Mouse (Mus musculus) hindbrain, embryonic 16.5 days (tissue): ENCODE measurements around the gene Elavl4. TPM values are rescaled to one million over a fixed set of nuclear protein-coding genes. Genes with fewer than 3 reads are reported as not detected.
A peak's percentile ranks its signal among the peaks of the same experiment; 100 is the strongest.

ENCODE experiments used
- ATAC-seq: fragments of 200-750 bp; cut with Nextera tagmentation; 2 replicates; pipeline ENCODE4 v1.8.0; 2017; ENCODE audit warnings: moderate TSS enrichment, moderate library complexity
- H3K27ac ChIP-seq: fragments of 300-500 bp; sonication (generic); 2 replicates; pipeline ENCODE4 v1.5.1; 2014; ENCODE audit warnings: low read depth, mild to moderate bottlenecking, control low read depth, low read length, moderate library complexity
- H3K27me3 ChIP-seq: fragments of 300-500 bp; sonication (generic); replicated peaks from 2 replicates; pipeline ENCODE4 v1.6.1; 2014; ENCODE audit warnings: low read length; ENCODE audit not compliant: control insufficient read depth, insufficient read depth
- H3K36me3 ChIP-seq: fragments of 300-500 bp; sonication (generic); 2 replicates; pipeline ENCODE4 v1.6.1; 2014; ENCODE audit warnings: mild to moderate bottlenecking, low read length, moderate library complexity, mixed read lengths; ENCODE audit not compliant: control insufficient read depth, insufficient read depth
- H3K4me1 ChIP-seq: fragments of 300-500 bp; sonication (generic); 2 replicates; pipeline ENCODE4 v1.6.1; 2014; ENCODE audit warnings: low read depth, low read length; ENCODE audit not compliant: control insufficient read depth, insufficient read depth
- H3K4me2 ChIP-seq: fragments of 300-500 bp; sonication (generic); 2 replicates; pipeline ENCODE4 v1.6.1; 2014; ENCODE audit warnings: mild to moderate bottlenecking, low read length, control low read depth, moderate library complexity
- H3K4me3 ChIP-seq: fragments of 300-500 bp; sonication (generic); 2 replicates; pipeline ENCODE4 v1.5.1; 2014; ENCODE audit warnings: mild to moderate bottlenecking, low read length, control low read depth, moderate library complexity
- H3K9ac ChIP-seq: fragments of 300-500 bp; sonication (generic); 2 replicates; pipeline ENCODE4 v1.6.1; 2014; ENCODE audit warnings: low read depth, mild to moderate bottlenecking, control low read depth, low read length, moderate library complexity
- H3K9me3 ChIP-seq: fragments of 300-500 bp; sonication (generic); 2 replicates; pipeline ENCODE4 v1.6.1; 2014; ENCODE audit warnings: mild to moderate bottlenecking, low read length, moderate library complexity; ENCODE audit not compliant: control insufficient read depth
- WGBS: fragments of 180-500 bp; shearing (Covaris S2); extraction: QIAGEN DNeasy Blood & Tissue Kit; methylation state at CpG from one replicate; pipeline ENCODE4 v1.1.7; 2014; 5-methylcytosine and 5-hydroxymethylcytosine counted together
- polyA plus RNA-seq: library from polyadenylated mRNA; unstranded; fragments of >200 nt; fragmentation: Nextera tagmentation; extraction: Ambion mirVana; gene quantifications from 2 replicates; pipeline ENCODE4 v1.2.1, GENCODE M21; 2015

Elavl4 gene
- polyA plus RNA-seq, 1 experiment from 2014 or later: 334 TPM

GRCm38 (mm10) chr4:110306559-110306958 is 45.1 kb downstream of the Elavl4 start:
- H3K4me2 ChIP-seq: no peak overlapping the region
- no peak for ATAC-seq
- no peaks in the 10 kb centered on the region for H3K27me3 ChIP-seq
- WGBS: 62% methylated on average over 11 of the region's 11 CpGs
- no peak overlapping the region for H3K9ac ChIP-seq
- no peaks in the 10 kb centered on the region for H3K9me3 ChIP-seq
- H3K27ac ChIP-seq: no peak overlapping the region
- H3K36me3 ChIP-seq: no peaks in the 10 kb centered on the region
- no peaks in the 10 kb centered on the region for H3K4me1 ChIP-seq
- H3K4me3 ChIP-seq: no peak overlapping the region

- H3K4me2 ChIP-seq: no peak overlapping the region
- H3K36me3 ChIP-seq: no peaks in the 10 kb centered on the region
- no peak for ATAC-seq
- no peaks in the 10 kb centered on the region for H3K4me1 ChIP-seq
- no peak overlapping the region for H3K27ac ChIP-seq
- H3K9ac ChIP-seq: no peak overlapping the region
- H3K4me3 ChIP-seq: no peak overlapping the region
- no peaks in the 10 kb centered on the region for H3K9me3 ChIP-seq
- WGBS: 91% methylated on average over 3 of the region's 3 CpGs
- no peaks in the 10 kb centered on the region for H3K27me3 ChIP-seq
Measured at GRCm38 (mm10) chr4:110295793-110296192, 55.9 kb downstream of the Elavl4 start.

GRCm38 (mm10) chr4:110293238-110293637 is 58.5 kb downstream of the Elavl4 start:
- H3K27ac ChIP-seq: no peak overlapping the region
- no peak overlapping the region for H3K9ac ChIP-seq
- no peak for ATAC-seq

GRCm38 (mm10) chr4:110292471-110292870 is 59.2 kb downstream of the Elavl4 start:
- H3K9ac ChIP-seq: no peak overlapping the region
- ATAC-seq: peak; percentile 46; the same call in 1 of the 2 replicates
- H3K27ac ChIP-seq: no peak overlapping the region
- H3K27me3 ChIP-seq: no peaks in the 10 kb centered on the region
- H3K4me2 ChIP-seq: peak overlapping the region; percentile 13
- H3K4me1 ChIP-seq: no peaks in the 10 kb centered on the region; the same call in 1 of the 2 replicates
- WGBS: 37% methylated on average over 10 of the region's 10 CpGs
- H3K9me3 ChIP-seq: no peaks in the 10 kb centered on the region
- H3K4me3 ChIP-seq: no peak overlapping the region
- H3K36me3 ChIP-seq: no peaks in the 10 kb centered on the region

More at GRCm38 (mm10) chr4:110293238-110293637, 58.5 kb downstream of the Elavl4 start:
- no peak overlapping the region for H3K4me3 ChIP-seq
- H3K9me3 ChIP-seq: no peaks in the 10 kb centered on the region
- WGBS: 55% methylated on average over 5 of the region's 5 CpGs
- H3K4me2 ChIP-seq: no peak overlapping the region
- H3K27me3 ChIP-seq: no peaks in the 10 kb centered on the region
- no peaks in the 10 kb centered on the region for H3K36me3 ChIP-seq
- no peaks in the 10 kb centered on the region; the same call in 1 of the 2 replicates for H3K4me1 ChIP-seq

GRCm38 (mm10) chr4:110290544-110291095 is 61.1 kb downstream of the Elavl4 start:
- Histone ChIP-seq H3K27me3 (no peaks in the 10 kb centered on the region), H3K9ac (peak overlapping the region; percentile 49), H3K4me3 (peak overlapping the region; percentile 36), H3K36me3 (no peaks in the 10 kb centered on the region), H3K9me3 (no peaks in the 10 kb centered on the region), H3K27ac (peak overlapping the region; percentile 77), H3K4me1 (no peaks in the 10 kb centered on the region; the same call in 1 of the 2 replicates), H3K4me2 (peak overlapping the region; percentile 51)
- 39% methylated on average over 7 of the region's 7 CpGs for WGBS
- ATAC-seq: peak; percentile 37; the same call in 1 of the 2 replicates

- Histone ChIP-seq H3K36me3 (no peaks in the 10 kb centered on the region), H3K9ac (peak overlapping the region; percentile 49), H3K27me3 (no peaks in the 10 kb centered on the region), H3K4me2 (peak overlapping the region; percentile 51), H3K27ac (peak overlapping the region; percentile 77), H3K4me1 (no peaks in the 10 kb centered on the region; the same call in 1 of the 2 replicates), H3K9me3 (no peaks in the 10 kb centered on the region), H3K4me3 (peak overlapping the region; percentile 36)
- peak; percentile 75 for ATAC-seq
- 7% methylated on average over 12 of the region's 12 CpGs for WGBS
Measured at GRCm38 (mm10) chr4:110290056-110290455, 61.7 kb downstream of the Elavl4 start.

GRCm38 (mm10) chr4:110287412-110288067 is 64.2 kb downstream of the Elavl4 start:
- H3K27ac ChIP-seq: peak overlapping the region; percentile 85
- no peaks in the 10 kb centered on the region for H3K9me3 ChIP-seq
- peak overlapping the region; percentile 52 for H3K4me2 ChIP-seq
- H3K4me3 ChIP-seq: peak overlapping the region; percentile 48
- no peaks in the 10 kb centered on the region; the same call in 1 of the 2 replicates for H3K4me1 ChIP-seq
- no peaks in the 10 kb centered on the region for H3K36me3 ChIP-seq
- 9% methylated on average over 11 of the region's 11 CpGs for WGBS
- no peaks in the 10 kb centered on the region for H3K27me3 ChIP-seq
- peak overlapping the region; percentile 48; the same call in 1 of the 2 replicates for H3K9ac ChIP-seq
- ATAC-seq: peak; percentile 77

GRCm38 (mm10) chr4:110286841-110287240 is 64.9 kb downstream of the Elavl4 start:
- Histone ChIP-seq H3K27me3 (no peaks in the 10 kb centered on the region), H3K9ac (peak overlapping the region; percentile 68), H3K9me3 (no peaks in the 10 kb centered on the region), H3K36me3 (no peaks in the 10 kb centered on the region), H3K4me3 (peak overlapping the region; percentile 48), H3K4me1 (peaks cover under 1% of the 10 kb centered on the region), H3K27ac (peak overlapping the region; percentile 85), H3K4me2 (peak overlapping the region; percentile 52)
- ATAC-seq: no peak
- WGBS: 19% methylated on average over 7 of the region's 7 CpGs

- no peaks in the 10 kb centered on the region for H3K27me3 ChIP-seq
- H3K27ac ChIP-seq: peak overlapping the region; percentile 85
- WGBS: 7% methylated on average over 9 of the region's 9 CpGs
- no peaks in the 10 kb centered on the region for H3K9me3 ChIP-seq
- H3K36me3 ChIP-seq: no peaks in the 10 kb centered on the region
- peaks cover 4% of the 10 kb centered on the region for H3K4me1 ChIP-seq
- ATAC-seq: peak; percentile 55
- H3K4me2 ChIP-seq: peak overlapping the region; percentile 52
- peak overlapping the region; percentile 68 for H3K9ac ChIP-seq
- H3K4me3 ChIP-seq: peak overlapping the region; percentile 48
Measured at GRCm38 (mm10) chr4:110286371-110286781, 65.3 kb downstream of the Elavl4 start.
